Mouse (Mus musculus) heart, embryonic 14.5 days (tissue): ENCODE results near the gene Ankrd42. TPM values are rescaled to one million over a fixed set of nuclear protein-coding genes. Genes with fewer than 3 reads are reported as not detected.

Experiments
- polyA plus RNA-seq: library from polyadenylated mRNA; unstranded; fragments of >200 nt; fragmentation: Nextera tagmentation; extraction: Ambion mirVana; gene quantifications from 2 replicates; pipeline ENCODE4 v1.2.1, GENCODE M21; 2014

The Ankrd42 gene
- polyA plus RNA-seq, 1 experiment from 2014 or later = 2.6 TPM

Other genes starting within 250 kb of the Ankrd42 start
- 56.7 and 59.9 TPM in 2 replicates for gene Ccdc90b, start 76.0 kb downstream of the Ankrd42 start, polyA plus RNA-seq
- gene Pcf11, start 32.8 kb upstream of the Ankrd42 start, polyA plus RNA-seq = 12.8 and 14.0 TPM in 2 replicates
- gene Rab30, start 104.5 kb upstream of the Ankrd42 start, polyA plus RNA-seq = 6.6 and 7.5 TPM in 2 replicates
- gene Ddias, start 237.1 kb upstream of the Ankrd42 start, polyA plus RNA-seq = 9.0 and 9.4 TPM in 2 replicates
- 23.9 and 24.0 TPM in 2 replicates for gene Prcp, start 237.3 kb upstream of the Ankrd42 start, polyA plus RNA-seq